Mouse (Mus musculus) midbrain, embryonic 13.5 days (tissue): Measurements from ENCODE around the gene Cd160. TPM values are rescaled to one million over a fixed set of nuclear protein-coding genes. Genes with fewer than 3 reads are reported as not detected.

Experiments
- polyA plus RNA-seq: library from polyadenylated mRNA; unstranded; fragments of >200 nt; fragmentation: Nextera tagmentation; extraction: Ambion mirVana; gene quantifications from 2 replicates; pipeline ENCODE4 v1.2.1, GENCODE M21; 2015

Gene Cd160
- polyA plus RNA-seq, 1 experiment from 2014 or later, result 0.17 TPM

Other genes starting within 250 kb of the Cd160 start
- gene Polr3gl, start 235.2 kb downstream of the Cd160 start, polyA plus RNA-seq, result 41.1 and 42.0 TPM in 2 replicates
- gene Ankrd34a, start 232.7 kb downstream of the Cd160 start, polyA plus RNA-seq, result 5.3 and 6.5 TPM in 2 replicates
- 5.7 and 6.2 TPM in 2 replicates for gene Lix1l, start 228.2 kb downstream of the Cd160 start, polyA plus RNA-seq
- 147 TPM in 2 replicates for gene Rbm8a, start 199.4 kb downstream of the Cd160 start, polyA plus RNA-seq
- 52.0 and 52.6 TPM in 2 replicates for gene Pex11b, start 194.0 kb downstream of the Cd160 start, polyA plus RNA-seq
- gene Gm42957, start 193.9 kb downstream of the Cd160 start, polyA plus RNA-seq, result 0.15 and 0.16 TPM in 2 replicates
- gene Itga10, start 183.8 kb downstream of the Cd160 start, polyA plus RNA-seq, result 0.71 and 0.81 TPM in 2 replicates
- gene Ankrd35, start 159.2 kb downstream of the Cd160 start, polyA plus RNA-seq, result 0.58 and 0.59 TPM in 2 replicates
- 33.9 and 36.7 TPM in 2 replicates for gene Pias3, start 133.0 kb downstream of the Cd160 start, polyA plus RNA-seq
- gene Nudt17, start 120.8 kb downstream of the Cd160 start, polyA plus RNA-seq, result 10.1 and 10.6 TPM in 2 replicates
- 38.4 and 38.8 TPM in 2 replicates for gene Polr3c, start 101.7 kb downstream of the Cd160 start, polyA plus RNA-seq
- gene Rnf115, start 101.7 kb downstream of the Cd160 start, polyA plus RNA-seq, result 76.2 and 80.2 TPM in 2 replicates
- gene Pdzk1, start 67 bp downstream of the Cd160 start, polyA plus RNA-seq, result 0.14 TPM in 1 of 2 replicates, not detected in the other
- gene Gja5, start 75.3 kb upstream of the Cd160 start, polyA plus RNA-seq, result 3.1 and 3.6 TPM in 2 replicates
- gene Gpr89, start 76.0 kb upstream of the Cd160 start, polyA plus RNA-seq, result 34.8 and 37.0 TPM in 2 replicates
- gene Gja8, start 96.7 kb upstream of the Cd160 start, polyA plus RNA-seq, result 0.04 TPM in 1 of 2 replicates, not detected in the other